Mouse (Mus musculus) ES-E14 (cell line): ENCODE results near the gene Fat4.

Source experiments
- HCFC1 ChIP-seq: IDR thresholded peaks from 2 replicates; pipeline ENCODE4 v1.6.1; 2012; ENCODE audit warnings: low read length, inconsistent platforms, borderline replicate concordance; ENCODE audit not compliant: insufficient read depth
- MAFK ChIP-seq: IDR thresholded peaks from 2 replicates; pipeline ENCODE4 v1.6.1; 2014; ENCODE audit warnings: mild to moderate bottlenecking, low read depth, low read length, inconsistent platforms; ENCODE audit not compliant: insufficient read depth

GRCm38 (mm10) chr3:38945157-38945556, 58.4 kb downstream of the Fat4 start:
- TF ChIP-seq HCFC1 (no peak), MAFK (no peak)
